Mouse (Mus musculus): Measurements from ENCODE around the gene Smurf2. TPM values are rescaled to one million over a fixed set of nuclear protein-coding genes. Genes with fewer than 3 reads are reported as not detected.

The Smurf2 gene
- total RNA-seq (2021), result 10 to 100 TPM; 37.5 to 37.9 TPM
- long read RNA-seq, experiment 1, transcript Smurf2-201 (19 exons, 3,125 nt), result major isoform, 6 of 18 reads
- long read RNA-seq, experiment 1, partial matches to known transcripts, result 8 of 18 reads
- long read RNA-seq, experiment 1, other reads (novel, unspliced or antisense), result 4 of 18 reads
- long read RNA-seq, experiment 2, partial matches to known transcripts, result 1 of 9 reads
- long read RNA-seq, experiment 2, other reads (novel, unspliced or antisense), result 4 of 9 reads

- DNase-seq, result peak; percentile 94
These were observed at the start of gene Smurf2 for GRCm38 (mm10) chr11:106920551-106921379. Gene Smurf2, minus strand, starts transcription at chr11:106920715.

GRCm38 (mm10) chr11:106969798-106970197, 49.3 kb upstream of the Smurf2 start:
- DNase-seq, result no peak

GRCm38 (mm10) chr11:106967630-106968029, 47.1 kb upstream of the Smurf2 start:
- DNase-seq, result peak; percentile 41

- no peak for DNase-seq
These were observed 45.4 kb upstream of the Smurf2 start for GRCm38 (mm10) chr11:106965881-106966280.

GRCm38 (mm10) chr11:106962310-106962709, 41.8 kb upstream of the Smurf2 start:
- no peak for DNase-seq

GRCm38 (mm10) chr11:106961471-106962081, 41.1 kb upstream of the Smurf2 start:
- DNase-seq, result peak; percentile 18

- DNase-seq, result no peak
These were observed 38.6 kb upstream of the Smurf2 start for GRCm38 (mm10) chr11:106959121-106959520.

- DNase-seq, result no peak
These were observed 38.0 kb upstream of the Smurf2 start for GRCm38 (mm10) chr11:106958407-106959071.

- DNase-seq, result peak; percentile 67
These were observed 36.9 kb upstream of the Smurf2 start for GRCm38 (mm10) chr11:106957271-106957980.

- DNase-seq, result no peak
These were observed 34.1 kb upstream of the Smurf2 start for GRCm38 (mm10) chr11:106954566-106954965.

- no peak for DNase-seq
These were observed 33.6 kb upstream of the Smurf2 start for GRCm38 (mm10) chr11:106954116-106954515.

- no peak for DNase-seq
These were observed 16.8 kb upstream of the Smurf2 start for GRCm38 (mm10) chr11:106937306-106937705.

GRCm38 (mm10) chr11:106930366-106930765, 9.9 kb upstream of the Smurf2 start:
- DNase-seq, result peak; percentile 7

GRCm38 (mm10) chr11:106928935-106929334, 8.4 kb upstream of the Smurf2 start:
- no peak for DNase-seq

GRCm38 (mm10) chr11:106927950-106928349, 7.4 kb upstream of the Smurf2 start:
- no peak for DNase-seq

GRCm38 (mm10) chr11:106927226-106927625, 6.7 kb upstream of the Smurf2 start:
- no peak for DNase-seq

GRCm38 (mm10) chr11:106926732-106927131, 6.2 kb upstream of the Smurf2 start:
- DNase-seq, result no peak

- DNase-seq, result peak; percentile 67
These were observed 634 bp downstream of the Smurf2 start for GRCm38 (mm10) chr11:106919612-106920550.

- DNase-seq, result no peak
These were observed 1.6 kb downstream of the Smurf2 start for GRCm38 (mm10) chr11:106918901-106919300.

GRCm38 (mm10) chr11:106911257-106911656, 9.3 kb downstream of the Smurf2 start:
- no peak for DNase-seq

GRCm38 (mm10) chr11:106908016-106908415, 12.5 kb downstream of the Smurf2 start:
- no peak for DNase-seq

All from adrenal gland, postnatal 10 days (tissue).